Mouse (Mus musculus): Measurements from ENCODE around the gene Pkm.

GRCm38 (mm10) chr9:59660421-59660820 is 4.3 kb downstream of the Pkm start:
- TF ChIP-seq EP300 (IDR thresholded peaks at IDR 0.05; ENCODE audit: low read depth in 1 of 2, low read length in 2 of 2) (no peak), POLR2A (IDR thresholded peaks at IDR 0.05; ENCODE audit: control insufficient read depth in 1 of 2, insufficient read depth in 1 of 2, low read depth in 1 of 2, low read length in 2 of 2, poor library complexity in 1 of 2) (no peak), MXI1 (IDR thresholded peaks at IDR 0.05; ENCODE audit: low read depth, low read length) (no peak), MAZ (IDR thresholded peaks at IDR 0.05; ENCODE audit: low read depth, low read length) (no peak), USF1 (IDR thresholded peaks at IDR 0.05; ENCODE audit: low read depth, low read length) (no peak)

Data from MEL (cell line).